Mouse (Mus musculus): ENCODE measurements around the gene Arsb.

The Arsb gene

DNA sequence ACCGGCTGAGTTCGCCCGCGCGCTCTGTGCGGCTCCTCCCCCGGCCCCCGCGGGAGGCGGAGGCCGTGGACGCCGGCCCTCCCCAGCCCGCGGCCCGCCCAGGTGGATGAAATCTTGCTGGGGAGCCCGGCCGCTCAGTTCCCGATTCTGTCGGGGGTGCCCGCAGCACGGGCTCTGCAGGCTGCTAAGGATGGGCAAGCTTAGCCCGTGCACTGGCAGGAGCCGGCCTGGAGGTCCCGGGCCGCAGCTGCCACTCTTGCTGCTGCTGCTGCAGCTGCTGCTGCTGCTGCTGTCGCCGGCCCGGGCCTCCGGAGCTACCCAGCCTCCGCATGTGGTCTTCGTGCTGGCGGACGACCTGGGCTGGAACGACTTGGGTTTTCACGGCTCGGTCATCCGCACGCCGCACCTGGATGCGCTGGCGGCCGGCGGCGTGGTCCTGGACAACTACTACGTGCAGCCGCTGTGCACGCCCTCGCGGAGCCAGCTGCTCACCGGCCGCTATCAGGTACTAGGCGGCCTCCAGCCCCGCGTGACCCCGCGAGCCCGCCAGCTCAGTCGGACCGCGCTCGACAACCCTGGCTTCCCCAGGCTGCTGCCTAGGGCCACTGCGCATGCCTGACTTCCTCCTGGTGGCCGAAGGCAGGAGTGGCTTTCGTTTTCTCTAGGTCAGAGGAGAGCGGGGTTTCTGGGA is at the start of gene Arsb:
Gene Arsb, plus strand, starts transcription at position 43 of the 691 bp plus-strand sequence.
- peak; percentile 62 to 74 for DNase-seq (ENCODE audit: low read depth in 1 of 2, low spot score in 2 of 2)

DNA sequence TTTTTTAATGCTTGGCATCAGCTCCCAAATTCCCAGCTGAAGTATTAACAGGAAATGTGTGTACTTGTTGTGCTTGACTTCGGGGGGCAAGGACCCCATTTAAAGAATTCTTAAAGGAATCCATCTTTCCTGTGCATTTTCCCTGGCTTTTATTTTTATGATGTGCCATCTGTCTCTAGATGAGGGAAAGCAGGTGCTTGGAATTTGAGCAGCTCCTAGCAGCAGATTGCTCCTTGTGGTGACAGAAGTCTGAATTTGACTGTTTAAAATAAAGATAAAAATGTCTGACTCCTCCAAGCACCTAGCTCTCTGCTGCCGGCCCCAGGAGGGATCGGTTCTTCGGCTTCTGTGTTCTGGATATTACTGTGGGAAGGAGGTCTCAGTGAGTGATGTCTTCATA is 49.5 kb upstream of the Arsb start:
- no peak for DNase-seq (ENCODE audit: low read depth in 1 of 2, low spot score in 2 of 2)

DNA sequence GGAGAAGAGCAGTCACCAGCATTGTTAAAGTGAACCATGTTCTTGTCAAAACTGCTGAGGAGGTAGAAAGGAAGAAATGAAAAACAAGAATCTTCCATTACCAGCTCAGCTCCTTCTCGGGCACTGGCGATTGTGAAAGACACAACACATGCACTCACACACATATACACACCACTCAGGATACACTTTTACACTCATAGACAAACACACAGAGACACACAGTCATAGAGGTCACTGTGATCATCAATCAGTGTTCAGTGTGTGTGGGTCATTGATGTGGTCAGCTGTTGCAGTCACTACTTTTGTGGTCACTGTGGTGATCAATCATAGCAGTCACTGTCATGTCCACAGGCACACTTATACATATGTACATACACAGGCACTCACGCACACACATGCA is 48.0 kb upstream of the Arsb start:
- no peak for DNase-seq (ENCODE audit: low read depth in 1 of 2, low spot score in 2 of 2)

DNA sequence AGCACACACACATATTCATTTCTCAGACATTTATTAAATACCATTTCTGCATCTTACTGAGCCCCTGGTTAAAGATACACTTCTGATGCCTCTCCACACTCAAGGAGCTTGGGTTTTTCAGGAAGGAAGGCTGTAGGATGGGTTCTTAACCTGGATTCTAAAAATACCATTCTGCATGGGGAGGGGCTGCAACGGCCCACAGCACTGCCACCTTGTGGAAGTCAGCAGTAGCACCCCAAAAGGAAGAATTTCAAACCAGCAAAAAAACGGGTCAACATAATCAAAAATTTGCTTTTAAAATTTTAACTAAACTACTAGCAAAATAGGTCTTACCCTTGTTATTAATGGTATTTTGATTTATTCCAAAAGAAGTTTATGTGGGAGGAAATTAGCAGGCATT is 47.2 kb upstream of the Arsb start:
- DNase-seq (ENCODE audit: low read depth in 1 of 2, low spot score in 2 of 2) = no peak

DNA sequence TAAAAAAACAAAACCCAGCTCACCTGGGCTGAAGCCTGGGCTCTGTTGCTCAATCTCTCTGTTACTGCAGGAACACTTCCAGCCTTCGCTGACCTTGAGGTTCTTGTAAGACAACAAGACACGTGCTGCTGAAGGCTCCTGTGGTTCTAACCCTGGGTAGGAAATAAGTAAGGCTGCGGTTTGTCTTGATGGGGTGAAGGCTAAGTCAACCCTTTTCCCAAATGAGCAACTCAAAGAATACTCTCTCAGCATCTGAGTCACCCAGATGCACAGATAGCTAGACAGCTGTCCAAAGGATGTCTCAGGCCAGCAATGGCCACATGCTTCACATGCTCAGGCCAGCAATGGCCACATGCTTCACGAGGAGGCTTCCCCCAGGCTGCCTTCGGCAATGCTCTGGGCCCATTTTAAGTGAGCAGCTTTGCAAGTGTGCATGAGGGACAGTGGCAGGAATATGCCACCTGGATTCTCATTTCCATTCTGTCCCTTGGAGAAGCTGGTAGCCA is 36.2 kb upstream of the Arsb start:
- DNase-seq (ENCODE audit: low read depth in 1 of 2, low spot score in 2 of 2) = no peak

DNA sequence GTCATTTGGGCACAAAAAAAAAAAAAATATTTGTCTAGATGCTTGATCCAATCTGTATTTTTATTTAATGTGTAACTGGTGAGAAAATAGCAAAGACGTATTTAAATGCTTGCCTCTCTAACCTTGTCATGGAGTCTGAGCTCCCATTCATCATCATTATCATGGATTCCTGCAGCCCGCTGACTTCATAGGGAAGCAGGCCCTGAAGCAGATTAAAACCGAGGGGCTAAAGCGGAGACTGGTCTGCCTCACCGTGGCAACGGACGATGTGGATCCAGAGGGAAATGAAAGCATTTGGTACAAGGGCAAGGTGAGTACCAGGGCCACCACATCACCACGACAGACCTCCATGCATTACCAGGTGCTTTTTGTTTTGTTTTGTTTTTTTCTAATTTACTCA is 27.3 kb upstream of the Arsb start:
- no peak for DNase-seq (ENCODE audit: low read depth in 1 of 2, low spot score in 2 of 2)

DNA sequence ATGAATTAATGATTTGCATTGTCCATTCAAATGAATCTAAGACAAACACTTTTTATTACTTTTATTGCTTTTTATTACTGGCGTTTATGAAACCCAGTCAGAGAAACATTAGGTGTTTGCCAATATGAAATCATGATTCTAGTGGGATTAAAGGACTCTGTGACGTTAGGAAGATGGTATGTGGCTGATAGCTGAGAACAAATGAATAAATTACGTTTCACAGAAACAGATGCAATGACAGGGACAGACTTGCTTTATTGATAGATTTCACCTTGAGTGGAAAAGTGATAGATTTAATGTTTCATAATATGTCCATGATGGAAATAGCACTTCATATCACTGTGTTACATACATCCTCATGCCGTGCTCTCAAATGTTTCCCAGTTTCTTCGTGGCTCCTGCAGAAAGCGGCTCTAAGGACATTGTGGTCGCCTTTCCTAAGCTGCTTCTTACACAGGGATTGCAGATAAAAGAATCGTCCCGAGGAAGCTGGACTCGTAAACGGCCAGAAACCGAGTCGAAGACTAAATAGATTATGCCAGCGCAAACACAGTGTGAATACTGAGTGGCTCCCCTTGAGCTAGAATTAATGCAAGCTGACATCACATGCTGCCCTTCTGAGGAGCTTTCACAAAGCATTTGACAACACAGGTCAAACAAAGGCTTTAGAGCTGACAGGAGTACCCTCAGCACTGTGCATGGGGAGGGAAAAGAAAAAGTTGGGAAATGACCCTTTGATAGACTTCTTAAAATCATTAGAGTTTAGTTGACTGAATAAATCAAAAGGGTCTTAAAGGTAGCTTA is 18.6 kb upstream of the Arsb start:
- DNase-seq (ENCODE audit: low read depth in 1 of 2, low spot score in 2 of 2) = no peak

DNA sequence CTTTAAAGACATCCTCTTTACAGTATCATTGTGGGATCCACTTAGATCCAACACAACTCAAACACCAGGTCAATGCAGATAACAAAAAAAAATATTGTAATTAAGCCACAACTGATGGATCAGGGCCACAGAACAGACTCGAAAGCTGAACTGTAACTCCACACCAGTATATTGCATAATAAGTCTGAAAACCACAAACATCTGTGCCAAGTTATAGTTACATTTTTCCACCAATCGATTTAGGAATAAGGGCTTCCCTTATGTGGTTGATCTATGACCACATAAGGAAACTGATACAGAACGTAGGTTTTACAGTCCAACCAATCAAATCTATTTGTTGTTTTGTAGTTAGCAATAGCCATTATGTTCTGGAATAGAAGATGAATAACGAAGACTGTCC is 16.3 kb upstream of the Arsb start:
- no peak for DNase-seq (ENCODE audit: low read depth in 1 of 2, low spot score in 2 of 2)

DNA sequence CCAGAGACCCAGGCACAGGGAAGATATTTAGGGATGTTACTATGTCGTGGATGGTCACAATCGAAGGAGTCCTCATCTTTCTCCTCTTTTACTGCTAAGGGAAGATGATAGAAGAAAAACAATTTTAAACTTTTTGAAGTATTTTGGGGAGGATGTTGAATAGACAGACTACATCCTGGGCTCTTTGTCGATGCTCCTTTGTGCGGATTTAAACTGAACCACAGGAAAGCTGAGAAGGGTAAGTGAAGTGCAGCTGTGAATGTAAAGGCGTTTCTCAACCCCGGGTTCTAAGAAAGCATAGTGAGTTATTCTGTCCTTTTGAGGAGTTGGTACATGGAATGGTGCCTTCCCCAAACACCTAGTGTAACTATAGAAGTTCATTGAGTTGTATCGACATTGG is 14.8 kb upstream of the Arsb start:
- no peak for DNase-seq (ENCODE audit: low read depth in 1 of 2, low spot score in 2 of 2)

DNA sequence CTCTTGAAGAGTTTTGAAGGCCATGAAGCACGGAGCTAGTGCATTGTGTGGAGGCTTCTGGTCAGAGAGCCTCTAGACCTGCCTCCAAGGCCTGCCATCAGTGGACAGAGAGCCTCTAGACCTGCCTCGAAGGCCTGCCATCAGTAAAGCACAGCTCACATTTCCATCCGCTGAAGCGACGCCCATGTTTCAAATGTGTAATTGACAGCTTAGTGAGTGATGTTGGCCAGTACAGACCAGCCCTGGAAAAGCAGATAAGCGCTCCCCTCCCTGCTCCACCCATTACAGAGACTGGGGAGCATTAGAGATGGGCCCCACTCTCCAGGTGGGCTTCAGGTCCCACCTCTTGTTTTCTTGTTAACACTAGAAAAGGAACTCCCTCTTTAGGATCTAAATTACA is 13.9 kb upstream of the Arsb start:
- no peak for DNase-seq (ENCODE audit: low read depth in 1 of 2, low spot score in 2 of 2)

DNA sequence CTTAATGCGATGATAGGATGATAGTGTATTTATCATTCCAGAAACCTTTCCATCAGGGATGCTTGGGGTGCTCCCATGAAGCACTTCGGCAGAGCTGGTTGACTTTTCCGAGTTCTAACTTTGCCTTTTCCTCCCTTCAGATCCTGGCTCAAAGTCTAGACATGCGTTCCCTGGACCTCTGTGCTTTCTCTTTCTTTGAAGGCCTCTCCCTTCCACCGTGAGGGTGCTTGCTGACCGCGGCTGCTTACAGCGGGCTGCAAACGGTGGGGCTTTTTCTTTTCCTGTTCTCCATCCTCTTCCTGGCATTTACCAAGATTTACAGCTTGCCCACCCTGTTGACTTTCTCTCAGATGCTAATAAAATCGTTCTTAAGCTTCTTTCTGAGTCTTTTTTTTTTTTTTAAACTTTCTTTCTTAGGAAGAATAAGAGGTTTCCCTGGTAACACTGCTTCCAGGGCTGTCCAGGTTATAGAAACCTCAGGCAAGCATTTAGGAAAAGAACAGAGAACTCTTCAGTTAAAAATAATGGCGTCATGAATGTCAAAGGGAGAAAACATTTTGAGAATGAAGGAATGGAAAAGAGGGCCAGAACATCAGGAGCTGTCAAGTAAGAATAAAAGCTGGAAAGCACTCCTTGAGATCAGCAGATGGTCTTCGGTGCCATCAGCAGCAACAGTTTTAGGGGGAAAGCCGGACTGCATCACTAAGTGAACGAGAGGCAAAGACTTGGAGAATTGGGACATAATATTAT is 13.1 kb upstream of the Arsb start:
- DNase-seq (ENCODE audit: low read depth in 1 of 2, low spot score in 2 of 2) = no peak

DNA sequence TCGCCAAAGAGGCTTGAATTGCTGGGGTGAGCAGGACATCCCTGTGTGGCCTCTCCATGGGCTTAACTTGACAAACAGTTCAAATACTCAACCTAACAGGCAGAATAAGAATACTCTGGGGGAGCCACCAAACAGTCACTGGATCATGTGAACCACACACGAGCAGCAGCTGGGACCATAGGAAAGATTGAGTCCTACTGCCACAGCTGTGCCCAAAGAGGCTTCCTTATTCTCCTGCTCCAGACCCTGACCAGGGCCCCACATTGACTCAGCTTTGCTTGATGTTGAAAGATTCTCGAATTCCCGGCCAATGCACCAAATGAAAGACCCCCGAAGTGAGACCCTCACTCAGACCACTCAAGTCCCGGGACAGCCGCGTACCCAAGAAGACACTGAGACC is 9.6 kb upstream of the Arsb start:
- DNase-seq (ENCODE audit: low read depth in 1 of 2, low spot score in 2 of 2) = no peak

DNA sequence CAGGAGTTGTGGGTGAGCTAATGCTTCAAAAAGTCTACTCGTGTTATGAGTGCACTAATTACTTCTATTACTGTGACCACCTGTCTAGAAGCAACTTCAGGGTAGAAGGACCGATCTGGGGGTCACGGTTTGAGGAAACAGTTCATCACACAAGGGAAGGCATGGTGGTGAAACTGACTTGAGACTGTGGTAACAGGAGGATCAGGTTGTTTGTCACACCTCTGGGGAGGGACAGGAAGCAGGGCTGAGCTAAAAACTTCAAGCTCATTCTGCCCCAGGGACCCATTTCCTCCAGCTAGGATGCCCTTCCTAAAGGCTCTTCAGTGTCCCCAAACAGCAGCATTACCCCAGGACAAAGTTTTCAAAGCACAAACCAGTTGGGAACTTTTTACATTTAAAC is 8.6 kb upstream of the Arsb start:
- DNase-seq (ENCODE audit: low read depth in 1 of 2, low spot score in 2 of 2) = no peak

DNA sequence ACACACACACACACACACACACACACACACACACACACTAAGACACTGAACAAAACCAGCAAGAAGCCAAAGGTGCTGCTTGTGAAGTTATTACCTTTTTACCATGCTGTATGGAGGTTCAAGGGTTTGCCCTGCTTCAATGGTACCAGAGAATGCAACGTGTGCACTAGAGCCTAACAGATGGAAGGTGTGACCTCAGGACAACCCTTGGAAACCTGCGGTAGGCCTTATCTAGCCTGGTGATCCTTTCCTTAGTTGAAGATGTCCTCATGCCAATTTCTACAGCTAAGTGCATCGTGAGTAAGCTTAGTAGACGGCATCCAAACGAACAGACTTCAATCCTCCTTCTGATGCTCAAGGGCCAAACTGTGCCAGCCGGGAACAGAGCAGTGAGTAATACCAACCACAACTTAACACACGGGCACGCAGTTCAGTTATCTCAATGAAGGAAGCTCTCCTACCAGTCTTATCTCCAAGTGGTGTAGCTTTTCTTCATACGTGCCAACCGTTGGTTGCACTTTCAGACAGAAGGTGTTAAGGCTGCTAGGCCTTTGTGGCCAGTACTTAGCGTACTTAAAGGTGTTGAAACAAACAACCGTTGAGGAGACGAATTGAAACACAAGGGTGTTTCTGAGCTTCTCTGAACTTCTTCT is 7.0 kb upstream of the Arsb start:
- DNase-seq (ENCODE audit: low read depth in 1 of 2, low spot score in 2 of 2) = no peak

DNA sequence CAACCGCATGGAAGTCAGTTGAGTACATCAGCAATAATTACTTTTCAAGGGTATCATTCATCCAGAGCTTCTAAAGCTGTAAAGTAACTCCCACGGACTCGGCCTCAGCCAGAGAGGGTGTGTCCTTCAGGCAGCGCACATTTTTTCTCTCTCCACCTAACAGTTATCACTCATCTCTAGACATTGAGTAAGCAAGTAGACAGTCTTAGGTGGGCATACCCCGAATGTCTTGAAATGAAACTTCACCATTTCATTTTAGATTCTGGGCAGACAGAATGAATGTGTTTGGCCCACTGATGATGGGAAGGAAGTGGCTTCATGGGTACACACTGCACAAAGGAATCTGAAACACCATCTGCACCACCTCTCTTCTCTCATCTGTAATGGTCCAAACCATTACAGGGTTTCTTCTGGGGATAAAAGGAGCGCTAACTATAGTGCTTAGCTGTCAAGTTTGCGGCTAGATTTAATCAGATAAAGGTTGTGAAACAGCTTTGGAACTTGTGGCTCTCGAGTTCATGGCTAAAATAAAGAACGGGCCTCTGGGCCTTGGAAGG is 321 bp upstream of the Arsb start:
- DNase-seq (ENCODE audit: low read depth in 1 of 2, low spot score in 2 of 2) = no peak

DNA sequence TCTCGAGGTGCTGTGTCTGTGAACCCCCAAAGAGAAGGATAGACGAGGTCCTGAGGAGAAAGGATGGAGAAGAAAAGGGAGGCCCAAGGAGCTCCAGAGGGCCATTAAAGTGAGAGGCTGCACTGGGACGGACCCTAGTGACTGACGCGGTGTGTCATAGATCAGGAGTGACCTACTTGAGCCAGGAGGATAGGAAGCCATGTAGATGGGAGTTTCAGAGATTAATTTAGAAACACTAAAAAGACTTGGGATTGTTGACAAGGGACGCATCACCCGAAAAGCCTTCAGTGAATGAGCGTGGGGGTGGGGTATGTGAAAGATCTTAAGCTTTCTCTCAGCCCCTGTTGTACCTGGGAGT is 828 bp downstream of the Arsb start:
- no peak for DNase-seq (ENCODE audit: low read depth in 1 of 2, low spot score in 2 of 2)

DNA sequence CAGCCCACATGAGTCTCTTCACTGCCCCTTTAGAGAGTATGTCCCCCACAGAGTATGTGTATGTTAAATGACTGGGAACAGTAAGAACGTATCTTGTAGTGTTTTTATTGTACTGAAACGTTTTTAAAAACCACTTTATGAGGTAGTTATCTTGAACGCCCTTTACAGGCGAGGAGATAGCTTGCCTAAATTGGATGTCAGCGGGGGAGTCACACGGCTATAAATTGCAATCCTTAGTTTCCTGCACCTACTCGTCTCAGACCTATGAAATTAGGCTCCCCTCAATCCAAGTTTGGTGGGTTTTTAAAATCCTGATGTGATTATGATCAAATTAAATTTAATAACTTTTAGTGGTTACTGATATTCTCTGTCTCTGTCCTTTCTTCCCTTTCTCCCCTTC is 1.4 kb downstream of the Arsb start:
- no peak for DNase-seq (ENCODE audit: low read depth in 1 of 2, low spot score in 2 of 2)

DNA sequence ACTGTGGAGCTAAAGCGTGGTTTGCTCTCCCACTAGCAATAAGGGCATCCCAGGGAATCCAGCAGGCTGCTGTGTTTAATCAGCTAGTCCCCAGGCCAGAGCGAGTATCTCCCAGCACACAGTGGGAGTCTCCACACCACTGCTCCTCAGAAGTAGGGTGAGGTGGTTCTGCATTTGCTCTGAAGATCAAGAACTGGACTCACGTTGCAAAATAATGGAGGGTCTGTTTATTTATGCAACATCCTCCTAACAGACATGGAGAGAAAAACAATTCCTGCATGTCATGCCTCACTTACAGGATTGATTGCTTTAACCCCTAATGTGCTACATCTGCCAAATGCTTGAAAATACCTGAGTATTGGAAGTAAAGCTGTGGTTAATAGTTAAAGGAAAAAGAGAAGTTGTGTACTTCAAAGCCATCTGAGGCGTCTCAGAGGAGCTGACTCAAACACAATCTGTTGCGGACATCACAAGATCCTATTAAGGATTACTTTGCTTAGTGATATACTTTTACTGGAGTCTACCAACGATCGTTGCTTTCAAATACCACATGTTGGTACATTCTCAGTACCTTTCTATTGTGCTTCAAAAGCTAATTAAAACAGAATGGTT is 2.4 kb downstream of the Arsb start:
- no peak for DNase-seq (ENCODE audit: low read depth in 1 of 2, low spot score in 2 of 2)

DNA sequence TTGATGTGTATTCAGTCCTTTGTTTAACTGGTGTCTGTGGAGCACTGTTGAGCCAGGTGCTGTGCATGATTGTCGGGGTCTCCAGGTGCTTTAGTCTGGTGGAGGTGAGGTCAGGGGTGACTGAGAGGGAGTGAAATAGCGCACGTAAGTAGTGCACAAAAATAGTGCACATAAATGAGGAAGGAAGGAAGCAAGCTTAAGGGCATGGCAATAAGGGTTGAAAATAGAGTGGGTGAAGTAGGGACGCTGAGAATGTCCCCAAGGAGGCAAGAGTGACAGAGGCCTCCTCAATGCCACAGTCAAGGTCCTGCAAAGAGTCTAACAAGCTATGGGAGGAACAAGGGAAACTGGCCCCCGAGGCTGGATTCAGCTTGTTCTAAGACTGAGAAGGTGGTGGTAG is 11.4 kb downstream of the Arsb start:
- DNase-seq (ENCODE audit: low read depth in 1 of 2, low spot score in 2 of 2) = no peak

DNA sequence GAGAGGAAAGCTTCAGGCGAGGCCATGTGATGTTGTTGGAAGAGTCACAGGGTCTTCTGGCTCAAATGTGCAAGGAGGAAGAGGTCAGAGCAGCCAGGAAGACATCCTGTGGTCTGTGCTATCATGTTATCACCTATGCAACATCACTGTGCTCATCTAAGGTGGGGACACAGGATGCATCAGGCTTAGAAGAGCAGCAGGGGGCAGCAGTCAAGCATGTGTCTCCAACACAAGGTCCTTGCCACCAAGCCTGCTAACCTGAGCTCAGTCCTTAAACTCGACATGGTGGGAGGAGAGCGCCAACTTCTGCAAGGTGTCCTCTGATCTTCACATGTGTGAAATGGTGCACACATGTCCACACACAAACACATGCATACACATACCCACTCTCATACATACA is 13.9 kb downstream of the Arsb start:
- no peak for DNase-seq (ENCODE audit: low read depth in 1 of 2, low spot score in 2 of 2)

DNA sequence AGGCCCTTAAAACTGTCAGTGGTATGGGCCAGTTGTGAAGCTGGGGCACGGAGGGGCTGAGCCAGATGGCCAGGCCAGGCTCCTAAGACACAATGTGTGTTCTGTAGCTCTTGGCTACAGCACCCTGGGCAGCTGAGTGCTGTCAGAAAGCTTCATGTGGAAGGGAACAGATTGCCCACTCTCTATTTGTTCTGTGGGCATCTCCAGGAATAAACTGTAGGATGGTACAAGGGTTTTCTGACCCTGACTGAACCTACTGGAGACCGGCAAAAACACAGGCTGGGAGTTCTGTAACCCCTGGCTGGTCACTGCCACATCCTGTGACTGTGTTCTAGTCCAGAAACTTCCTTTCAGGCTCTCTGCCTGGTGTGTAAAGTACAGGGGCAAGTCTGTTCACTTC is 14.6 kb downstream of the Arsb start:
- DNase-seq (ENCODE audit: low read depth in 1 of 2, low spot score in 2 of 2) = no peak

All from monocyte, adult 2 months (primary cell).